Mouse (Mus musculus) c-Kit-positive CD71-negative TER-119-negative erythroid progenitor cells, embryonic 14.5 days (primary cell): ENCODE measurements around the gene Trip13.
A peak's percentile ranks its signal among the peaks of the same experiment; 100 is the strongest.

Experiments
- DNase-seq: peaks from one replicate; pipeline ENCODE4 v3.0.0-alpha.2; 2013; ENCODE audit warnings: low read depth

Gene Trip13

DNA sequence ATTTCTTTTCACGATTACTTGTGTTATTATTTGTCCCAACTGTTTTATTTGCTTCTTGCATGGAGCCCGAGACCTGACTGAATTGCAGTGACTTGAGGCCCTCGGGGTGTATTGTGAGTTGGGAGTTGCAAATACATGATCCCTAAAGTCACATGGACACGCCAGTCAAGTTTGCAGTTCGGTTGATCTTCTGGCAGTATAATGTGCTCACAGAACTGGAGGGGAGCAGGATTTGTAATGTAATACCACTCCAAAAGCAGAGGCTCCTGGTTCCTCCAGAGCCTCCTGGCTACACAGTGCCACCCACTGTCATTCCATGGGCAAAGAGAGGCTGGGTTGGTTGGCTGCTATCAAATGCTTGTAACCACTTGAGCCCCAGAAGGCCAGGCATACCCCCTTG lies 51.0 kb downstream of the Trip13 start:
- DNase-seq: no peak

DNA sequence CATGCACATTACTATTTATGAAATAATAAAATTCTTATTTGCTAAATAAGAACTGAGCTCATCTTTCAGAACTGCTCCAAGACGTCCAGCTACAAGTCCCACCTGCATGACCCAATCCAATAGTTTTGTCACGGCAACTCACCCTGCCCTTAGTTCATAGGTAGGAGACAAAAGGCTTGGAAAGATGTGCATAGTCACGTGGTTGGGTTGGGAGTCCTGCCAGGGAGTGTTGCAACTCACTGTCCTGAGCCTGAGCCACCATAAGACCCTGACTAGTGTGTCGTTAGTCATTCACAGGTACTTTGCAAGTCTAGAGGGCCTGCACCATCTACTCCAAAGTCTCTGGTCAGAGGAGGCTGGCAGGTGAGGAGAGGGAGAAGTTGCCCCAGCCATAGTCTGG lies 51.5 kb downstream of the Trip13 start:
- DNase-seq: no peak

DNA sequence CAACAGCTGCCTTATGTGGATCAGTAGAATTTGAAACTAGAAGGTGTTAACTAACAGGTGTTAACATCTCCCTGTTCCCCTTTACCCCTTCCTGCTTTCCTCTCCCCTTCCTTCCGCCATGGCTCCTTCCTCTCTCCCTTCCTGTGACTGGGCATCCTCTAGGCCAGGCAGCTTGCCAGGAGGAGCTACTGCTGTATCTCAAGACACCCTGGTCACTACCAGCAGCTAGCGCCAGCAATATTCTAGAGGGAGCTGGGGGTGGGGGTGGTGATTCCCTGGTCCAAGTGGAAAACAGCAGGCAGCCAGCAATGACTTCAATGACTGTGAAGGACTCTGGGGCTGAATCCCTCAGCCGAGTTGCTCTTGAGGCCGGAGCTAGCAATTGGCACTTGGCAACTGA lies 51.9 kb downstream of the Trip13 start:
- no peak for DNase-seq

DNA sequence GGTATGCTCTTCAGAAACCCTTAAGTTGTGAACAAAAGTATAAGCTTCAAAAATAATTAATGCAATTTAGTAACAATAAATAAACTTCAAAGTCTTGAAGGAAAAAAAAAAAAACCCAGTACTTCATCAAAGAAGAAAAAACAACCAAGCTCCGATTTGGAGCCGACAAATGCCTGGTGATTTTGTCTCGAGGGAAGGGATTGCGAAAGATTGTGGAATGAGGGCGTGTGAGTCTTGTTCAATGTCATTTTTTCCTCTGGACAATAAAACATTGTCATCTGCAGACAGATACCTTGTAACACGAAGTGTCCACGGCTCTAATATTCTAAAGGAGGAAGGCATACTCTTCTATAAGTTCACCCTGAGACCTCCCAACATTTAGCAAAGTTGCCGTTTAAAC lies 56.2 kb downstream of the Trip13 start:
- no peak for DNase-seq

DNA sequence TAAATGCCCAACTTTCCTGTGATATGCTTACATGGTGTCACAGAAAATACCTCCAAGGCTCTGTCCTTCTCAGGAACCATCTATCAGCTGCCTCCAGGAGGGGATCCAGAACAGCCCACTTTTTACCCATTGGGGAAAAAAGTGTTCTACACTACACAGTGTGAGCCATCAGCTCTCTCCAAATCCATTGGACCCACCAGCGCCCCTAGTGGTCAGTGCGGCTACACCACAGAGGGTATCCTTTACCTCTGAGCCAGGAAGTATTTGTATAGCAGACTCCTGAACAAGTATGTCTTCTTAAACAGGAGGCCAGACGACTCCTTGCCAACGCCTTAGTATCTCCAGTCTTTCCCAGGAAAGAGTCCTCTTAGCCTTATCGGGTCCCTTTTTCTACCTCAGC lies 57.8 kb downstream of the Trip13 start:
- DNase-seq: peak; percentile 30

DNA sequence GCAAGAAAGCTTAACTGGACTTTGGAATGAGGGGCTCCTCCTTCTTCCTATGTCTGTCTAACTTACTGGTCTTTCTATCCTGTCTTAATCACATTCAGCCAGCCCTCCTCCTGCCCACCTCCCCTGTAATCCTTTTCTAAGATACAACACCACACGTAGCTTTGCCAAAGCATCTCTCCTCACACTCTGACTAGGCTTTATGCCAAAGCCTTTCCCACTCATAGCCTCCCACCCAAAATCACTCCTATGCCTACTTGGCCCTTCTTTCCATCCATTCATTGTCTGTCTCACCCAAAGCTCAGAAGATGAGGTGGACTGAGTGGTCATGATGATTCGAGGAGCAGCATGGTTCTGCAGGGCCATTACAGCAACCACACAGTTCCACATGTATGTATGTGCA lies 65.4 kb downstream of the Trip13 start:
- no peak for DNase-seq
